Mouse (Mus musculus): ENCODE data around the gene Psg27. TPM values are rescaled to one million over a fixed set of nuclear protein-coding genes. Genes with fewer than 3 reads are reported as not detected.
"Not testable (repeated sequence)": the region's sequence is repeated elsewhere in the genome, so short reads cannot be mapped to it uniquely, and the experiment has no call there.

The Psg27 gene
- polyA plus RNA-seq (2014; fragmentation: Nextera tagmentation; extraction: Ambion mirVana), result not detected in 2 replicates

- no peaks in the 10 kb centered on the region for H3K27me3 ChIP-seq (ENCODE audit: control insufficient read depth, insufficient read depth, low read length)
- no peak for ATAC-seq (replicated peaks; ENCODE audit: insufficient number of reproducible peaks, low FRiP score, low TSS enrichment)
- H3K9me3 ChIP-seq (replicated peaks; ENCODE audit: control insufficient read depth, low read length), result no peaks in the 10 kb centered on the region; the same call in 1 of the 2 replicates
- no peaks in the 10 kb centered on the region for H3K36me3 ChIP-seq (ENCODE audit: control insufficient read depth, insufficient read depth, low read length)
- no peaks in the 10 kb centered on the region for H3K4me1 ChIP-seq (ENCODE audit: control insufficient read depth, insufficient read depth, low read length)
- no peak within 1 kb of the TSS for H3K4me3 ChIP-seq (ENCODE audit: low read depth, low read length)
- H3K9ac ChIP-seq (ENCODE audit: low read depth, low read length), result no peak within 1 kb of the TSS
- H3K4me2 ChIP-seq, result no peak within 1 kb of the TSS
- H3K27ac ChIP-seq (ENCODE audit: low read depth, low read length), result no peak within 1 kb of the TSS
- 77% methylated on average over 3 of the region's 3 CpGs for WGBS (ENCODE audit: insufficient replicate concordance)
These were observed at the start of gene Psg27 for GRCm38 (mm10) chr7:18567205-18567604. Psg27 (minus strand) TSS chr7:18567305.

- H3K27ac ChIP-seq (ENCODE audit: low read depth, low read length), result not testable (repeated sequence)
These were observed 49.3 kb upstream of the Psg27 start, which contains the start of gene Psg23 for GRCm38 (mm10) chr7:18616401-18616800. Psg23 (minus strand) TSS chr7:18616501.

GRCm38 (mm10) chr7:18559850-18560249, 7.3 kb downstream of the Psg27 start:
- no peak overlapping the region for H3K27ac ChIP-seq (ENCODE audit: low read depth, low read length)
- H3K27me3 ChIP-seq (ENCODE audit: control insufficient read depth, insufficient read depth, low read length), result no peaks in the 10 kb centered on the region
- H3K4me1 ChIP-seq (ENCODE audit: control insufficient read depth, insufficient read depth, low read length), result no peaks in the 10 kb centered on the region
- ATAC-seq (replicated peaks; ENCODE audit: insufficient number of reproducible peaks, low FRiP score, low TSS enrichment), result no peak
- H3K9ac ChIP-seq (ENCODE audit: low read depth, low read length), result no peak overlapping the region
- no peaks in the 10 kb centered on the region for H3K36me3 ChIP-seq (ENCODE audit: control insufficient read depth, insufficient read depth, low read length)
- H3K4me3 ChIP-seq (ENCODE audit: low read depth, low read length), result no peak overlapping the region
- H3K4me2 ChIP-seq, result no peak overlapping the region
- no peaks in the 10 kb centered on the region; the same call in 1 of the 2 replicates for H3K9me3 ChIP-seq (replicated peaks; ENCODE audit: control insufficient read depth, low read length)

More at GRCm38 (mm10) chr7:18616401-18616800, 49.3 kb upstream of the Psg27 start, which contains the start of gene Psg23:
- 25% methylated on average over 1 of the region's 2 CpGs for WGBS (ENCODE audit: insufficient replicate concordance)
- not testable (repeated sequence) for H3K27me3 ChIP-seq (ENCODE audit: control insufficient read depth, insufficient read depth, low read length); ATAC-seq (replicated peaks; ENCODE audit: insufficient number of reproducible peaks, low FRiP score, low TSS enrichment); H3K9me3 ChIP-seq (replicated peaks; ENCODE audit: control insufficient read depth, low read length); H3K36me3 ChIP-seq (ENCODE audit: control insufficient read depth, insufficient read depth, low read length); H3K4me1 ChIP-seq (ENCODE audit: control insufficient read depth, insufficient read depth, low read length); H3K4me3 ChIP-seq (ENCODE audit: low read depth, low read length); H3K4me2 ChIP-seq; H3K9ac ChIP-seq (ENCODE audit: low read depth, low read length)

GRCm38 (mm10) chr7:18555751-18556150, 11.4 kb downstream of the Psg27 start:
- ATAC-seq (replicated peaks; ENCODE audit: insufficient number of reproducible peaks, low FRiP score, low TSS enrichment); H3K27me3 ChIP-seq (ENCODE audit: control insufficient read depth, insufficient read depth, low read length): not testable (repeated sequence)

GRCm38 (mm10) chr7:18533420-18533819, 33.7 kb downstream of the Psg27 start:
- Histone ChIP-seq H3K27ac (ENCODE audit: low read depth, low read length) (no peak overlapping the region), H3K36me3 (ENCODE audit: control insufficient read depth, insufficient read depth, low read length) (no peaks in the 10 kb centered on the region), H3K27me3 (ENCODE audit: control insufficient read depth, insufficient read depth, low read length) (no peaks in the 10 kb centered on the region), H3K4me2 (no peak overlapping the region), H3K4me3 (ENCODE audit: low read depth, low read length) (no peak overlapping the region), H3K4me1 (ENCODE audit: control insufficient read depth, insufficient read depth, low read length) (no peaks in the 10 kb centered on the region), H3K9me3 (replicated peaks; ENCODE audit: control insufficient read depth, low read length) (no peaks in the 10 kb centered on the region), H3K9ac (ENCODE audit: low read depth, low read length) (no peak overlapping the region)
- no peak for ATAC-seq (replicated peaks; ENCODE audit: insufficient number of reproducible peaks, low FRiP score, low TSS enrichment)
- WGBS (ENCODE audit: insufficient replicate concordance), result 51% methylated on average over 3 of the region's 3 CpGs

More at GRCm38 (mm10) chr7:18555751-18556150, 11.4 kb downstream of the Psg27 start:
- H3K4me1 ChIP-seq (ENCODE audit: control insufficient read depth, insufficient read depth, low read length); H3K36me3 ChIP-seq (ENCODE audit: control insufficient read depth, insufficient read depth, low read length); H3K4me2 ChIP-seq; H3K27ac ChIP-seq (ENCODE audit: low read depth, low read length); H3K9me3 ChIP-seq (replicated peaks; ENCODE audit: control insufficient read depth, low read length); H3K9ac ChIP-seq (ENCODE audit: low read depth, low read length); H3K4me3 ChIP-seq (ENCODE audit: low read depth, low read length): not testable (repeated sequence)
- 70% methylated on average over 3 of the region's 3 CpGs for WGBS (ENCODE audit: insufficient replicate concordance)

- H3K27ac ChIP-seq (ENCODE audit: low read depth, low read length), result no peak within 1 kb of the TSS
- no peaks in the 10 kb centered on the region for H3K36me3 ChIP-seq (ENCODE audit: control insufficient read depth, insufficient read depth, low read length)
- H3K4me3 ChIP-seq (ENCODE audit: low read depth, low read length), result no peak within 1 kb of the TSS
- H3K27me3 ChIP-seq (ENCODE audit: control insufficient read depth, insufficient read depth, low read length), result no peaks in the 10 kb centered on the region
- no peaks in the 10 kb centered on the region for H3K9me3 ChIP-seq (replicated peaks; ENCODE audit: control insufficient read depth, low read length)
- H3K4me1 ChIP-seq (ENCODE audit: control insufficient read depth, insufficient read depth, low read length), result no peaks in the 10 kb centered on the region
- 73% methylated on average over 1 of the region's 1 CpGs for WGBS (ENCODE audit: insufficient replicate concordance)
- no peak for ATAC-seq (replicated peaks; ENCODE audit: insufficient number of reproducible peaks, low FRiP score, low TSS enrichment)
- H3K9ac ChIP-seq (ENCODE audit: low read depth, low read length), result no peak within 1 kb of the TSS
- no peak within 1 kb of the TSS for H3K4me2 ChIP-seq
These were observed 34.9 kb downstream of the Psg27 start, which contains the start of gene Psg25 for GRCm38 (mm10) chr7:18532169-18532568. Psg25 (minus strand) TSS chr7:18532269.

- H3K4me3 ChIP-seq (ENCODE audit: low read depth, low read length), result no peak overlapping the region
- no peaks in the 10 kb centered on the region for H3K36me3 ChIP-seq (ENCODE audit: control insufficient read depth, insufficient read depth, low read length)
- ATAC-seq (replicated peaks; ENCODE audit: insufficient number of reproducible peaks, low FRiP score, low TSS enrichment), result no peak
- H3K27ac ChIP-seq (ENCODE audit: low read depth, low read length), result no peak overlapping the region
- no peak overlapping the region for H3K9ac ChIP-seq (ENCODE audit: low read depth, low read length)
- H3K4me2 ChIP-seq, result no peak overlapping the region
- no peaks in the 10 kb centered on the region for H3K9me3 ChIP-seq (replicated peaks; ENCODE audit: control insufficient read depth, low read length)
- 92% methylated on average over 8 of the region's 8 CpGs for WGBS (ENCODE audit: insufficient replicate concordance)
- no peaks in the 10 kb centered on the region for H3K4me1 ChIP-seq (ENCODE audit: control insufficient read depth, insufficient read depth, low read length)
- H3K27me3 ChIP-seq (ENCODE audit: control insufficient read depth, insufficient read depth, low read length), result no peaks in the 10 kb centered on the region
These were observed 42.4 kb downstream of the Psg27 start for GRCm38 (mm10) chr7:18524668-18525067.

- not testable (repeated sequence) for H3K9me3 ChIP-seq (replicated peaks; ENCODE audit: control insufficient read depth, low read length); H3K9ac ChIP-seq (ENCODE audit: low read depth, low read length); H3K4me1 ChIP-seq (ENCODE audit: control insufficient read depth, insufficient read depth, low read length); H3K4me3 ChIP-seq (ENCODE audit: low read depth, low read length); H3K27ac ChIP-seq (ENCODE audit: low read depth, low read length); H3K36me3 ChIP-seq (ENCODE audit: control insufficient read depth, insufficient read depth, low read length); H3K4me2 ChIP-seq; H3K27me3 ChIP-seq (ENCODE audit: control insufficient read depth, insufficient read depth, low read length); ATAC-seq (replicated peaks; ENCODE audit: insufficient number of reproducible peaks, low FRiP score, low TSS enrichment)
These were observed 54.3 kb downstream of the Psg27 start for GRCm38 (mm10) chr7:18512848-18513247.

GRCm38 (mm10) chr7:18512417-18512816, 54.7 kb downstream of the Psg27 start:
- H3K27me3 ChIP-seq (ENCODE audit: control insufficient read depth, insufficient read depth, low read length), result not testable (repeated sequence)
- 36% methylated on average over 2 of the region's 2 CpGs for WGBS (ENCODE audit: insufficient replicate concordance)

More at GRCm38 (mm10) chr7:18512417-18512816, 54.7 kb downstream of the Psg27 start:
- H3K9ac ChIP-seq (ENCODE audit: low read depth, low read length); H3K27ac ChIP-seq (ENCODE audit: low read depth, low read length); H3K9me3 ChIP-seq (replicated peaks; ENCODE audit: control insufficient read depth, low read length); H3K36me3 ChIP-seq (ENCODE audit: control insufficient read depth, insufficient read depth, low read length); ATAC-seq (replicated peaks; ENCODE audit: insufficient number of reproducible peaks, low FRiP score, low TSS enrichment); H3K4me3 ChIP-seq (ENCODE audit: low read depth, low read length); H3K4me2 ChIP-seq; H3K4me1 ChIP-seq (ENCODE audit: control insufficient read depth, insufficient read depth, low read length): not testable (repeated sequence)
